Mouse (Mus musculus) lung, postnatal 0 days (tissue): ENCODE data around the gene Gm20388. TPM values are rescaled to one million over a fixed set of nuclear protein-coding genes. Genes with fewer than 3 reads are reported as not detected.

Experiments used
- ATAC-seq: fragments of 200-750 bp; cut with Nextera tagmentation; 2 replicates; pipeline ENCODE4 v1.8.0; 2017; ENCODE audit warnings: moderate library complexity
- DNase-seq: peaks from one replicate; pipeline ENCODE4 v3.0.0-alpha.2; 2016; ENCODE audit warnings: low spot score
- H3K27ac ChIP-seq: fragments of 300-500 bp; sonication (generic); 2 replicates; pipeline ENCODE4 v1.5.1; 2014; ENCODE audit warnings: antibody characterized with exemption, mild to moderate bottlenecking, low read length, mixed read lengths
- H3K27me3 ChIP-seq: fragments of 300-500 bp; sonication (generic); replicated peaks from 2 replicates; pipeline ENCODE4 v1.6.1; 2014; ENCODE audit warnings: low read length, mixed read lengths; ENCODE audit not compliant: insufficient read depth
- H3K36me3 ChIP-seq: fragments of 300-500 bp; sonication (generic); 2 replicates; pipeline ENCODE4 v1.6.1; 2014; ENCODE audit warnings: low read length, mixed read lengths; ENCODE audit not compliant: insufficient read depth
- H3K4me1 ChIP-seq: fragments of 300-500 bp; sonication (generic); 2 replicates; pipeline ENCODE4 v1.6.1; 2014; ENCODE audit warnings: antibody characterized with exemption, low read depth, low read length, mixed read lengths; ENCODE audit not compliant: insufficient read depth
- H3K4me2 ChIP-seq: fragments of 300-500 bp; sonication (generic); replicated peaks from 2 replicates; pipeline ENCODE4 v1.6.1; 2014; ENCODE audit warnings: low read depth, mild to moderate bottlenecking, low read length, moderate library complexity, mixed read lengths
- H3K4me3 ChIP-seq: fragments of 300-500 bp; sonication (generic); 2 replicates; pipeline ENCODE4 v1.5.1; 2014; ENCODE audit warnings: low read depth, low read length
- H3K9ac ChIP-seq: fragments of 300-500 bp; sonication (generic); replicated peaks from 2 replicates; pipeline ENCODE4 v1.6.1; 2014; ENCODE audit warnings: low read depth, mild to moderate bottlenecking
- H3K9me3 ChIP-seq: fragments of 300-500 bp; sonication (generic); 2 replicates; pipeline ENCODE4 v1.6.1; 2016; ENCODE audit warnings: low read length, mixed read lengths
- CTCF ChIP-seq: IDR thresholded peaks from 2 replicates; pipeline ENCODE4 v1.5.1; 2016; ENCODE audit warnings: antibody characterized with exemption, mild to moderate bottlenecking
- EP300 ChIP-seq: IDR thresholded peaks from 2 replicates; pipeline ENCODE4 v1.6.1; 2016; ENCODE audit warnings: antibody characterized with exemption, mild to moderate bottlenecking, control low read depth
- WGBS: fragments of 180-500 bp; shearing (Covaris S2); extraction: QIAGEN DNeasy Blood & Tissue Kit; methylation state at CpG from one replicate; pipeline ENCODE4 v1.1.7; 2014; 5-methylcytosine and 5-hydroxymethylcytosine counted together
- polyA plus RNA-seq: library from polyadenylated mRNA; unstranded; fragments of >200 nt; fragmentation: Nextera tagmentation; extraction: Ambion mirVana; gene quantifications from 2 replicates; pipeline ENCODE4 v1.2.1, GENCODE M21; 2015

The Gm20388 gene
- polyA plus RNA-seq, 1 experiment from 2014 or later: not detected

DNA sequence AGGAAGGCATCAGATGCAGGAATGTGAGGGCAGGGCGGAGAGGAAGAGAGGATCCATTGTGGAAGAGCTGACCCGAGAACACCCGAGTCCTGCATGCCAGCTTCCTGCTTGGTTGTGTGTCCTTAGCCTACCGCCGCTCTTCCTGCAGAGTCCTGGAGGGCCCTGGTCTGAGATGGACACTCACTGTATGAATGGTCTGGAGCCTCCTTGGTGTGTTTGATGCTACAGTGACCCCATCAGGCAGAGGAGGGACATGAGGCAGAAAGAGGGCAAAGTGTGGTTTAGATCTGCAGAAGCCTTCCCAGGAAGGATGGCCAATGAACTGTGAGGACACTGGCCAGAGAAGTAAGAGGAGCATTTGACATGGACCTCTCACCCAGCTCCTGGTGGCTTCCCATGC lies 3244.5 kb downstream of the Gm20388 start:
- H3K36me3 ChIP-seq: no peaks in the 10 kb centered on the region
- H3K9me3 ChIP-seq: no peaks in the 10 kb centered on the region
- no peaks in the 10 kb centered on the region for H3K27me3 ChIP-seq
- H3K4me2 ChIP-seq: no peak overlapping the region
- H3K27ac ChIP-seq: no peak overlapping the region
- H3K4me1 ChIP-seq: peaks cover 5% of the 10 kb centered on the region; the same call in 1 of the 2 replicates
- H3K4me3 ChIP-seq: no peak overlapping the region
- ATAC-seq: peak; percentile 49
- TF ChIP-seq CTCF: peak; percentile 82
- no peak for TF ChIP-seq EP300
- WGBS: 57% methylated on average over 5 of the region's 5 CpGs
- DNase-seq: peak; percentile 62
- H3K9ac ChIP-seq: no peak overlapping the region

DNA sequence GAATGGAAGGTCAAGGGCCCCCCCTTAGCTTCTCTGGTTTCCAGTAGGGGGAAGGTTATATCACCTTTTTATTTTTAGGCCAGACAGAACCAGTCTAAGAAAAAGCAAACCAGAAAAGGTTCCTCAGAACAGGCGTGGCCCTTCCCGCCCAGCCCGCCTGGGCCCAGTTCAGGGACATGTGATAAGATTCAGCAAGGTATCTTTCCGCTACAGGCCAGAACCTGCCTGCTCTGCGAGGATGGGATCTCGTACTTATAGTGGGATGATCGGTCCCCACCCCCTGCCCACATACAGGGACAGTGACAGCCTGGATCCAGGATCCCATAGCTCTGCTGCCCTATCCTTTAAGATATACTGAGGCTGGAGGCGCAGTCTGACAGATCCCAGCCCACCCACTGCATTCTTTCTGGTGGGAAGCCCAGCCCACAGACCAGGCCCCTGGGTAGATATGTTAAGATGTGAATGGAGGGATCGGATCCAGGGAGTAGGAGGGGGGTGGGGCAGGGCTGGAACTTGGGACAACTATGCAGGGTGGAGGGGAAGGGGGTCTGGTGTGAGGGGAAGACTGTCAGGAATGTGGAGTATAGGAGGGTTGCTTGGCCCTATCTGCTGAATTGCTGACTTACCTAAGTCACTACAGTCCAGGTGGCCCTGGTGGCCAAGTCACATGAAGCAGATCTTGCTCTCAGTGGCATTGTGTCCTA lies 3245.6 kb downstream of the Gm20388 start:
- ATAC-seq (no peak), DNase-seq (no peak)
- WGBS: 71% methylated on average over 9 of the region's 9 CpGs
- H3K4me2 ChIP-seq: no peak overlapping the region
- TF ChIP-seq CTCF (no peak), EP300 (no peak)
- H3K36me3 ChIP-seq: no peaks in the 10 kb centered on the region
- H3K27me3 ChIP-seq: no peaks in the 10 kb centered on the region
- no peaks in the 10 kb centered on the region for H3K9me3 ChIP-seq
- H3K4me3 ChIP-seq: no peak overlapping the region
- H3K9ac ChIP-seq: no peak overlapping the region
- no peak overlapping the region for H3K27ac ChIP-seq
- H3K4me1 ChIP-seq: peaks cover 5% of the 10 kb centered on the region; the same call in 1 of the 2 replicates

DNA sequence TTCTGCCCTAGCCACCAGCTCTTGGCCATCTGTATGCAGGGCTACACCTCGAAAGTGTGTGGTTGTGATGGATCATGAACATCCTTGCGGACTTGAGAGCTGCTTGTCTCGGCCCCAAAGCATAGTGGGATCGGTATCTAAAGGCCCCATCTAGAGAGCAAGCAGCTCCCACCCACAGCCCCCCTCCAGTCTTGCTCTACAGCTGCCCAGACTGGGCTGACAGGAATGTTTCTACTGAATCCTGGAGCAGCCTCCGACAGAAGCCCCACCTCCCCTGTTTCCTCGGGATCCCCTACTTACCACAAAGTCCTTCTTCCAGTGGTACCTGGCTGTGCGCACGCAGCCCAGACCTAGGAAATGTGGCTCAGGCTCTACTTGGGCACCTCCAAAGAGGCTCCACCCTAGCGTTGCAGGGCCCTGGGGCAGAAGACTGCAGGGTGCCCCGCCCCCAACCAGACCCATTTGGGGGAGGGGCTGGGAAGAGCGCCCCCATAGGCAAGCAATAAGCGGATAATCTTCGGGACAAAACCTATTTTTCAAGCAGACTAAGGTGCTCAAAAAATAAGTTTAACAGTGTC lies 3247.3 kb downstream of the Gm20388 start, which contains the start of gene Sult5a1:
Gene Sult5a1, minus strand, starts transcription at position 428 of the 578 bp plus-strand sequence.
- peak; percentile 51 for DNase-seq
- H3K36me3 ChIP-seq: no peaks in the 10 kb centered on the region
- ATAC-seq: peak; percentile 53
- no peak within 1 kb of the TSS for H3K9ac ChIP-seq
- peaks cover 5% of the 10 kb centered on the region; the same call in 1 of the 2 replicates for H3K4me1 ChIP-seq
- TF ChIP-seq CTCF (peak; percentile 41), EP300 (no peak)
- WGBS: 23% methylated on average over 13 of the region's 13 CpGs
- no peaks in the 10 kb centered on the region for H3K27me3 ChIP-seq
- H3K4me2 ChIP-seq: peak within 1 kb of the TSS; percentile 32
- H3K4me3 ChIP-seq: no peak within 1 kb of the TSS
- H3K9me3 ChIP-seq: no peaks in the 10 kb centered on the region
- H3K27ac ChIP-seq: peak within 1 kb of the TSS; percentile 32

DNA sequence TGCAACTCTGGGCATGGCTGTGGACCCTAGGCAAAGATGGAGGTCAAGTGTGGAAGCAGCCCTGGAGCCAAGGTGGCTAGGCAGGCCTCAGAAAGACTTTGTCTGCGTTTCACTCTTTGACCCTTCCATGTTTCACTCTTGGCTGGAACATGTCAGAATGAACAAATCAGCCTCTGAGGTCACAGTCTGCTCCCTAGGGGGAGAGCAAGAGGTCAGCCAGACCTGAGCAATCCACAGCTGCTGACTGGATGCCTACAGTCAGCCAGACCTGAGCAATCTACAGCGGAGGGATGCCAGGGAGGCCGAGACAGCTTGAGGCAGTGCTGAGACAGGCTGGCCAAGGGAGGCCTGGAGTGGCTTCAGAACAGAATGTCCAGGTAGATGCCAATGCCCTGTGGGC lies 3270.8 kb downstream of the Gm20388 start:
- Histone ChIP-seq H3K4me2 (no peak overlapping the region), H3K36me3 (no peaks in the 10 kb centered on the region), H3K9ac (no peak overlapping the region), H3K4me1 (0 out of 2 replicates have a peak, but pooled peaks cover 2% of the 10 kb centered on the region), H3K27me3 (no peaks in the 10 kb centered on the region), H3K4me3 (no peak overlapping the region), H3K27ac (no peak overlapping the region), H3K9me3 (no peaks in the 10 kb centered on the region)
- ATAC-seq (no peak), DNase-seq (no peak)
- WGBS: 57% methylated on average over 3 of the region's 3 CpGs
- TF ChIP-seq CTCF (no peak), EP300 (no peak)

DNA sequence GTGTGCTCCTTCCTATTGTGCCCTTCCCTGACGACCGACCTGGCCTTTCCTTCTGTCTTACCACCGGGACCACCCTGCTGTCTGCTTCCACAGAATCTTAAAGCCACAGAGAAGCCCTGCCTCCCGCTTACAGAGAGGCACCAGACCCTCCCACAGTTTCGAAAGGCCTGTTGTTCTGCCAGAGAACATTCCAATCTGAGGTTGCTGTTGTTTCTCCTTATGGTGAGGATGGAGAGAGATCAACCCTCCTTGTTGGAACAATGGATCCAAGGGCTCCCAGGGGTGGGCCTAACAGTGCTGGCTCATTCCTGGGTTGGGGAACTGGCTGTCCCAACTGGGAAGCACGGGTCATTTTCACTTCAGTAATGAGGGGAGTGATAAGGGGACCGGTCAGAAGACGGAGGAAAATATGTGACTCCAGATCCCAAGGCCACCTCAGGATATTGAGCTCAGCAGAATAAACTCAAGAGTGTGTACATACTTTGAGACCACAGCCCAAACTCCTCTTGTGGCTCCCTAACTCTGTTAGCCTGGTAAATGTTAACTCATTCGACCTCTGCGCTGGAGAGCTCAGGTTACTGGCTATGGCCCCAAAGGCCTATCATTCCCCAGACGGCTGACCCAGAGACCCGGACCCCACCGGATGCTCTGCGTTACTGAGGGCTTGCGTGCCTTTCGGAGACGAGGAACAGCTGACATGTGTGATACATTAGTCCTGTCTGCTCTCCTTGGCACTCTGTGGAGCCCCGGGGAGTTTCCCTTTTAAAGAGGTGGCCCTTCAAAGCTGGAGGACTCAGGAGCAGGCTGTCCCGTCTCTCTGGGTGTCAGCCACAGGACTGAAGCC lies 3275.1 kb downstream of the Gm20388 start, which contains the start of gene Dpep1:
Gene Dpep1, plus strand, starts transcription at position 677 of the 844 bp plus-strand sequence.
- ATAC-seq (peak; percentile 82), DNase-seq (peak; percentile 93)
- no peaks in the 10 kb centered on the region for H3K27me3 ChIP-seq
- TF ChIP-seq CTCF (no peak), EP300 (peak; percentile 92)
- peak within 1 kb of the TSS; percentile 51 for H3K4me2 ChIP-seq
- no peaks in the 10 kb centered on the region for H3K36me3 ChIP-seq
- H3K9ac ChIP-seq: peak within 1 kb of the TSS; percentile 50
- no peaks in the 10 kb centered on the region for H3K9me3 ChIP-seq
- peak within 1 kb of the TSS; percentile 30 for H3K4me3 ChIP-seq
- H3K27ac ChIP-seq: peak within 1 kb of the TSS; percentile 89
- H3K4me1 ChIP-seq: 0 out of 2 replicates have a peak, but pooled peaks cover 2% of the 10 kb centered on the region
- 18% methylated on average over 19 of the region's 19 CpGs for WGBS

DNA sequence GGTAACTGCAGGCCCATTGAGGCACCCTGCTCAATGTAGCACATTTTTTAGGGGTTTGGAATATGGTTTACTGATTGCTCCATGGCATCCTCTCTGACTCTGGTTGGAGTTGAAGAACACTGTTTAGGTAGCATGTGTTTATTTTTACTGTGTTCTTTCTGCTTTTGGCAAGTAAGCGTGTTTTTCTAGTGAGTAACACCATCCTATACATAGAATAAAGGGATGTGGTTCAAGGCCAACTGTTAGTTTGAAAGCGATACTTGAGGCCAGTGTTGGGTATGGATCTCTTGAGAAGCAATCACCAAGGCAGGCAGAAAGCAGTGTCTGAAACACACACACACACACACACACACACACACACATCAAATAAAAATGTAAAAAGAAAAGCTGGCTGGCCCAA lies 3277.4 kb downstream of the Gm20388 start:
- peak overlapping the region; percentile 55 for H3K27ac ChIP-seq
- DNase-seq (peak; percentile 7), ATAC-seq (no peak)
- WGBS: 43% methylated on average over 2 of the region's 2 CpGs
- H3K4me1 ChIP-seq: 0 out of 2 replicates have a peak, but pooled peaks cover 2% of the 10 kb centered on the region
- H3K4me3 ChIP-seq: peak overlapping the region; percentile 2; the same call in 1 of the 2 replicates
- no peak overlapping the region for H3K9ac ChIP-seq
- no peaks in the 10 kb centered on the region for H3K27me3 ChIP-seq
- H3K36me3 ChIP-seq: no peaks in the 10 kb centered on the region
- H3K9me3 ChIP-seq: no peaks in the 10 kb centered on the region
- H3K4me2 ChIP-seq: peak overlapping the region; percentile 51
- no peak for TF ChIP-seq EP300
- no peak for TF ChIP-seq CTCF
